Mouse (Mus musculus): ENCODE data around the gene Slc30a4. TPM values are rescaled to one million over a fixed set of nuclear protein-coding genes. Genes with fewer than 3 reads are reported as not detected.

Gene Slc30a4
- total RNA-seq, 2 experiments from 2014 or later: 45.9 to 48.5 TPM

DNA sequence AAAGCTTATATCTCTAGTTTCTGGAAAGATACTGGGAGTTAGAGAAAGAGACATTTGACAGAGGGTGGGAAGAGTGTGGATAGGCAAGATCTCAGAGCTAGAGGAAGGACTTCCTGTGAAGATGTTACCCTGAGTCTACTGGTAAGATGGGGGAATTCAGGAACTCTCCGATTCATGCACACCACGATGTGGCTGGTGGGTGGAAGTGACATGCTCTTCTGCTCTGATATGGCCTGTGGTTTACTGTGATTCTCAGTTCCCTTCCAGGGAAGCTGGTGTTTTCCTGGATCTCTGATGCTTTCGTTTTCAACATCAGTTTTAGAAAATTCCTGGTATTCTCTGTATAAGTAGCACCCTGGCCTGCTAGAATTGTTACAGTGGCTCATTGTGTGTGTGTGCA lies 9.4 kb upstream of the Slc30a4 start:
- DNase-seq (ENCODE audit: extremely low spot score in 1 of 2, low spot score in 2 of 2): no peak
- Histone ChIP-seq H3K4me3 (no peak overlapping the region), H3K27ac (no peak overlapping the region)
- TF ChIP-seq CTCF (IDR thresholded peaks at IDR 0.05): no peak
- intact Hi-C loops (cut with DNase I): no loop called here

DNA sequence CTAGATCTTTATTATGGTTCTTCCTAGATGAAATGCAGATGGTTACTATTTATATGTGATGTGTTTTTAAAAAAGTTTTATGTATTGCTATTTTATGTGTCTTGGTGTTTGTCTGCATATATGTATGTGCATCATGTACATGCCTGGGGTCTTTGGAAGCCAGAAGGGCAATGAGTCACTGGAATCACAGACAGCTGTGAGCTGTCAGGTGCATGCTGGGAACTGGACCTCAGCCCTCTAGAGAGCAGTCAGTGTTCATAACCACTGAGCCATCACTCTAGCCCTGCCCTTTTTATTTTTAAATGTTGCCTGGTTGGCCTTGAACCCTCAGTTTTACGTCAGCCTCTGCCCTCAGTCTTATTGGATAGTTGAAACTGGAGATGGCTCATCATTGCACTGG lies 6.7 kb upstream of the Slc30a4 start:
- no peak for TF ChIP-seq CTCF (IDR thresholded peaks at IDR 0.05)
- intact Hi-C loops (cut with DNase I): no loop called here
- Histone ChIP-seq H3K4me3 (no peak overlapping the region), H3K27ac (no peak overlapping the region)
- DNase-seq (ENCODE audit: extremely low spot score in 1 of 2, low spot score in 2 of 2): no peak

DNA sequence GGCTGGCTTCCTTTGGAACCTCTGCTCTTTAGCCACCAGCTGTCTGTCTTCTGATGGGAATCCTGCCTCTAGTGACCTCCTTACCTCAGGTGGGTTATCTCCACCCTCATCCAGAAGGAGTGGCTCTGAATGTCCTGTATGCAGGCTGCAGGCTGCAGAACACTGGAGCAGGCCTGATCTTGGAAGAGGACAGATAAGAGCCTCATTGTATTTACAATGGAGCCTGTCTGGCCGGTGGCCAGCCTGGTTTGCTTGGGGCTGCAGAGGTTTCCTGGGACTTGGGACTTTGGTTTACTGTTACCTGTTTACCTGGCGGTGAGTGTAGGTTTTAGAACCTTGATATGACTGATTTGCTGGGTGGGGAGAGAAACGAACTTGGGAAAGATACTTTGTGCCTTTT lies 5.6 kb upstream of the Slc30a4 start:
- DNase-seq (ENCODE audit: extremely low spot score in 1 of 2, low spot score in 2 of 2): no peak
- Histone ChIP-seq H3K27ac (no peak overlapping the region), H3K4me3 (no peak overlapping the region)
- intact Hi-C loops (cut with DNase I): no loop called here
- no peak for TF ChIP-seq CTCF (IDR thresholded peaks at IDR 0.05)

DNA sequence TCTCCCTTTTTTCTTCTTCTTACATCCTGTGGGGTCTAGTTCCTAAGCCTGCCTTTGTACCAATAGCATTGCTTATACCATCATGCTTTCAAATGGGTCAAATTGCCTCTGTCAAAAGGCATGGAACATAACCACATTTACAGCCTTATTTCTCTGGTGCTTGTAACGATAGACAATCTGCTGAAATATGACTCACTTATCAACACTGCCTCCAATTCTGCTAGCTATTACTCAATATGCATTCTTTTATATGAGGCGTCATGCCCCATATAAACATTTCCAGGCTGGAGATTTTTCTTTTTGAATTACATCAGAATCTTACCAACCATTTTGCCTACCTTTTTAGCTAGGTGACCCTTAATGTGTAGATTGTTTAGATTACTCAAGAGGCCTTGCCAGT lies 2.1 kb upstream of the Slc30a4 start:
- no peak overlapping the region for H3K4me3 ChIP-seq
- DNase-seq (ENCODE audit: extremely low spot score in 1 of 2, low spot score in 2 of 2): no peak
- TF ChIP-seq CTCF (IDR thresholded peaks at IDR 0.05): no peak
- intact Hi-C loops (cut with DNase I): loop anchor here (5.0 kb wide), 1 partner anchor 327 kb away; no protein-coding TSS in a partner anchor
- no peak overlapping the region for H3K27ac ChIP-seq

DNA sequence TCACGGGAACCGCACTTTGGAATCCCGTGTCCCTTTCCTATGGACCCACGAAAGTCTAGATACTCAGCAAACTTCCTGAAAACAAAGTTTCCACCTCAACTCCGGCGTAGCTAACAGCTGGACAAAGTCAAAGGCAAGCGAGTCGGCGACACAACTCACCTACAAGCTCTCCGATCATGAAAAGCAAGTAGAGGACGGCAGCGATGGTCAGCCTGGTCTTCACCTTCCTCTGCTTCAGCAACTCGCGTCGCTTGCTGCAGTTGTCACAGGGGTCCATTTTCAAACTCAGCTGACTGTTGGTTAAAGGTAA lies 637 bp downstream of the Slc30a4 start:
- Histone ChIP-seq H3K4me3 (peak overlapping the region; percentile 92), H3K27ac (peak overlapping the region; percentile 85)
- no peak for TF ChIP-seq CTCF (IDR thresholded peaks at IDR 0.05)
- DNase-seq (ENCODE audit: extremely low spot score in 1 of 2, low spot score in 2 of 2): peak in 1 of 2 experiments; percentile 30
- intact Hi-C loops (cut with DNase I): loop anchor here (2.0 to 5.0 kb wide), 3 partner anchors 19 to 325 kb away; partner anchors contain the start of gene Bloc1s6

DNA sequence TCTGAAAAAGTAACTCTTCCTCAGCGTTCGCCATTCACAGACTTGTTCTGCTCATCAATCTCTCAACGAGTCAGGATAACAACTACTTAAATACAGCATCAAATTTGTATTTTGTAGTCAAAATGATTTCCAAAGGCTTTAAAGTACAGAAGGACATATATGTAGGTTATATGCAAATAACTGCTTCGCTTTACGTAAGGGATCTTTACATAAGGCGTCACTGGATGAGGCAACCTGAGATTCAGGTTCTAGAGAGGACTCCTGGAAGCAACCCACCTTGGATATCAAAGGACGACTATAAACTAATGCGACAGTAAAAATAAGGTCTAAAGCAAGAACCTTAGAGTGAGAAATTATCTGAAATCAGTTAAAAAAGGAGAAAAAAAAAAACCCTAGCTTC lies 1.5 kb downstream of the Slc30a4 start:
- intact Hi-C loops (cut with DNase I): loop anchor here (5.0 kb wide), 1 partner anchor 324 kb away; no protein-coding TSS in a partner anchor
- no peak for DNase-seq (ENCODE audit: extremely low spot score in 1 of 2, low spot score in 2 of 2)
- no peak for TF ChIP-seq CTCF (IDR thresholded peaks at IDR 0.05)
- Histone ChIP-seq H3K27ac (peak overlapping the region; percentile 85), H3K4me3 (peak overlapping the region; percentile 92)

DNA sequence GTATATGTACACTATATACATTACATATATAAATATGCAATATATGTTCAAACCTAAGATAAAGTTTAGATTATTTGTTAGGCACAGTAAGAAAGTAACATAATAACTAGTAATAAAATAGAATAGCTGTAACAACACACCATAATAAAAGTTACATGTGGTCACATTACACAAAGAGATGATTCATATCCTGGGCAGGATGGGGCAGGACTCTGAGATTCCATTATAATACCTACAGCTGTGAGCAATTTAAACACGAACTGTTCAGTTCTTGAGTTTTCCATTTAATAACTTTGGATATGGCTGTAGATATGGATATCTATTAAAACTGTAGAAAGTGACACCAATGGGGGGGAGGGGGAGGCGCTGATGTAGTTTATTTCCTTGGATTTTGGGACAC lies 4.9 kb downstream of the Slc30a4 start:
- intact Hi-C loops (cut with DNase I): no loop called here
- no peak for TF ChIP-seq CTCF (IDR thresholded peaks at IDR 0.05)
- no peak overlapping the region for H3K4me3 ChIP-seq
- DNase-seq (ENCODE audit: extremely low spot score in 1 of 2, low spot score in 2 of 2): no peak
- no peak overlapping the region for H3K27ac ChIP-seq

DNA sequence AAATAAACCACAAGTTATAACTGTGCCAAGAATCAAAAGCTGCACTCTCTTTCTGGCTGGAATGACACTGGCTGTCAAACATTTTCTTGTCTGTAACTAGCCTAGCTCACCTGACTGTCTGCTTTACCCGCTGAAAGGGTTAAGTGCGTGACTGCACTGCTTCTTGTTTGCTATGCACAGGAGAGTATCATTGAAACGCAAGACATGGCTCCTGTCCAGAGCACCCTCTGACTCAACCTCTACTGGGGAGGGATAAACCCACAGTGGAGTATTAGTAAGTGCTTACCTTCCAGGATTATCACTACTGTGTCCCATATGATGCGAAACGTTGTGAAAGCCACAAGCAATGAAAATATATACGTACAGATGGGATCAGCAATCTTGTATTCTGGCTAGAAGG lies 15.8 kb downstream of the Slc30a4 start:
- Histone ChIP-seq H3K4me3 (no peak overlapping the region), H3K27ac (no peak overlapping the region)
- DNase-seq (ENCODE audit: extremely low spot score in 1 of 2, low spot score in 2 of 2): no peak
- intact Hi-C loops (cut with DNase I): no loop called here
- TF ChIP-seq CTCF (IDR thresholded peaks at IDR 0.05): no peak

DNA sequence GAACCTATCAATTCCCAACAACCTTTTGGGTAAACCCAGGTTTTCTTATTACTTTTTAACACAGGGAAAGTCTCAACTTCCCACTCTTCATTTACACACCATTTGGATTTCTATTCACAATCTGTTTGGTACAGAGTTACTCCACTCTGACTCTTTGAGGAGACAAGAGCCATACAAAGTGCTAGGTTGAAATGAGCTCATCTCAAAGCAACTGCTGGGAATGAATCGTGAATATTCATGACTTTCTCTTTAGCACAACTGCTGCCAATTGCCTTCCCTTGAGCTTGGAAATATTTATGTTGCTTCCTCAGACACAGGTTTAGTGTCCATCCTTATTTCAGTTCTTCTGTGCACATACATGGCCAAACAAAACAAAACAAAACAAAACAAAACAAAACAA lies 18.8 kb downstream of the Slc30a4 start:
- intact Hi-C loops (cut with DNase I): loop anchor here (2.0 kb wide), 1 partner anchor 19 kb away; the partner anchor contains the start of gene Slc30a4
- Histone ChIP-seq H3K27ac (no peak overlapping the region), H3K4me3 (no peak overlapping the region)
- no peak for TF ChIP-seq CTCF (IDR thresholded peaks at IDR 0.05)
- no peak for DNase-seq (ENCODE audit: extremely low spot score in 1 of 2, low spot score in 2 of 2)

DNA sequence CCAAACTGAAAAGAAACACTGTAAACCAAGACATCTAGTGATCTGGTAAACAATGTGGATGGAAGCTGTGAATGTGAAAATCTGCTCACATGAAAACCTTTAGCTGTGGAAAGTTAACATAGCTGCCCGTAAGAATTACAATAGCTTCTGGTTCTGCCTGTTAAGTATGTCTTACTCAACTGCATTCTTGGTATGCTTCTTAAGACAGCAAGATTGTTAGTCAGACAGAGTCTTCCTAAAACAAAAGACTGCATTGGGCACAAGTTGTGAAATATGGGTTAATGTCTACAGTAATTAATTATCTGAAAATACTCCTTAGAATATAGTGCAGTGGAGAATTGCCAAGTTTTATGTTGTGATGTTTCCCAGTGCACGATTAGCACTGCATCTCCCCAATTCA lies 19.9 kb downstream of the Slc30a4 start:
- Histone ChIP-seq H3K4me3 (no peak overlapping the region), H3K27ac (no peak overlapping the region)
- TF ChIP-seq CTCF (IDR thresholded peaks at IDR 0.05): no peak
- intact Hi-C loops (cut with DNase I): loop anchor here (2.0 kb wide), 1 partner anchor 20 kb away; the partner anchor contains the start of gene Slc30a4
- DNase-seq (ENCODE audit: extremely low spot score in 1 of 2, low spot score in 2 of 2): no peak

DNA sequence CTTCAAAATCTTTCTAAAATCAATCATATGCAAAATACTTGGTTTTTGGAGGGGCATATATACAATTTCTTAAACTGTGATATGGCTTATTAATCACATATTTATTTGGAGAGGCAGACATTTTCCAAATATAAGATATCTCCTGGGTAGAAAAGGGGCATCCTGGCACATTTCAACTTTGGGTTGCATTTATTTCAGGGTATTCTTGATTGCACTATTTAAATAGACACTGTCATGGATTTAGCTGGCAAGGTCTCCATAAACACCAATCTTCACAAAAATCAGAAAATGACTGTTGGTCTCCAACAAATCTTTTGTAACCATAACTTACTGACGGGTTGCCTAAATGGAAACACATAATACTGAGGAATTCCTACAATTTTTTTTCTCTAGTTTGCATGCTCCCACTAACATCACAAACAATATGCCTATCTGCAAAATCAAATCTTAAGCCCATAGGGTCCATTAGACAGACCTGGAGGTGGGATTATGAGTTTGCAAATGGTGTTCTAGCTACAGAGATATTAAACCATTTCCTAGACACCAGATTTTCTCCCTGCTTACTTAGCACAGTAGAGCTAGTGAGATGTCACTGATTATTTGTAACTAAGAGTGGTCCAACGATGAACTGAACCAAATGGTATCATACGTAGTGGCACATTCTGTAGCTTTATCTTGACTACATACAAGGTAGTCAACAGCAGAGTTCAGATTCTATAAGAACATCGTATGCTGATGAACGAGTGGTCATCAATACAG lies 20.9 kb downstream of the Slc30a4 start:
- Histone ChIP-seq H3K27ac (no peak overlapping the region), H3K4me3 (no peak overlapping the region)
- DNase-seq (ENCODE audit: extremely low spot score in 1 of 2, low spot score in 2 of 2): no peak
- no peak for TF ChIP-seq CTCF (IDR thresholded peaks at IDR 0.05)
- intact Hi-C loops (cut with DNase I): loop anchor here (2.0 kb wide), 1 partner anchor 21 kb away; the partner anchor contains the start of gene Slc30a4

DNA sequence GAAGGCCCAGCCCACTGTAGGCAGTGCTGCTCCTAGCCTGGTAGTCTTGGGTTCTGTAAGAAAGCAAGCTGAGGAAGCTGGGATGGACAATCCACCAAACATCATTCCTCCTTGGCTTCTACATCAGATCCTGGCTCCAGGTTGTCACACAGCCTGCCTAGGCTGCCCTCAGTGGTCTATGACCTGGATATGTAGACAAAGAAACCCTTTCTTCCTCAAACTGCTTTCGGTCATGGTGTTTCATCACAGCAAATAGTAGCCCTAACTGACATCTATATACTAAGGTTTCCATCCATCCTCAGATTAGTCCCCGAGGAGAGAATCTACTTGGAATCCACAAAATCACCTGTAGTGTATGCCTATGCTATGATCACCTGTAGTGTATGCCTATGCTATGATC lies 27.3 kb downstream of the Slc30a4 start:
- no peak for TF ChIP-seq CTCF (IDR thresholded peaks at IDR 0.05)
- H3K4me3 ChIP-seq: no peak overlapping the region
- intact Hi-C loops (cut with DNase I): no loop called here
- DNase-seq (ENCODE audit: extremely low spot score in 1 of 2, low spot score in 2 of 2): no peak
- H3K27ac ChIP-seq: no peak overlapping the region

DNA sequence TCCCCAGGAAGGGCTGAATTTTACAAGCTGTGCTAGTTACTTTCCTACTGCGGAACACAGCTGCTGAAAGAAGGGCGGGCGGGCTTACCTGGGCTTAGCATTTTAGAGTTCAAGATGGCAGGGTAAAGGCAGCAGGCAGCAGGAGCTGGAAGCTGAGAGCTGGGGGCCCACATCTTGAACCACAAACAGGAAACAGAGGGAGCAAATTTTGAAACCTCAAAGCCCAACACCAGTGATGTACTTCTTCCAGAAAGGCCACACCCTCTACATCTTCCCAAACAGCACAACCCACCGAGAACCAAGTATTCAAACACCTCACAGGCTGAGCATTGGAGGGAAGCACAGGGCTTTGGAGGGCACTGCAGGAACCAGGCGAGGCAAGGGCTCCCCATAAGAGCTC lies 29.6 kb downstream of the Slc30a4 start:
- no peak for TF ChIP-seq CTCF (IDR thresholded peaks at IDR 0.05)
- Histone ChIP-seq H3K4me3 (no peak overlapping the region), H3K27ac (no peak overlapping the region)
- DNase-seq (ENCODE audit: extremely low spot score in 1 of 2, low spot score in 2 of 2): no peak
- intact Hi-C loops (cut with DNase I): no loop called here

All from left cerebral cortex, adult 2 months (tissue).